Mouse (Mus musculus) kidney, embryonic 16.5 days (tissue): ENCODE measurements around the gene Grin2b. TPM values are rescaled to one million over a fixed set of nuclear protein-coding genes. Genes with fewer than 3 reads are reported as not detected.
A peak's percentile ranks its signal among the peaks of the same experiment; 100 is the strongest.
"Not testable (repeated sequence)": the region's sequence is repeated elsewhere in the genome, so short reads cannot be mapped to it uniquely, and the experiment has no call there.

Experiments used
- ATAC-seq: fragments of 200-750 bp; cut with Nextera tagmentation; 2 replicates; pipeline ENCODE4 v1.8.0; 2017; ENCODE audit warnings: moderate TSS enrichment; ENCODE audit not compliant: low FRiP score, low TSS enrichment
- H3K27ac ChIP-seq: fragments of 300-500 bp; sonication (generic); 2 replicates; pipeline ENCODE4 v1.5.1; 2014; ENCODE audit warnings: low read length
- H3K27me3 ChIP-seq: fragments of 300-500 bp; sonication (generic); 2 replicates; pipeline ENCODE4 v1.6.1; 2014; ENCODE audit warnings: low read length, control low read depth, mixed read lengths; ENCODE audit not compliant: insufficient read depth
- H3K36me3 ChIP-seq: fragments of 300-500 bp; sonication (generic); 2 replicates; pipeline ENCODE4 v1.6.1; 2014; ENCODE audit warnings: low read length, control low read depth, mixed read lengths; ENCODE audit not compliant: insufficient read depth
- H3K4me1 ChIP-seq: fragments of 300-500 bp; sonication (generic); 2 replicates; pipeline ENCODE4 v1.6.1; 2014; ENCODE audit warnings: low read length, control low read depth, mixed read lengths; ENCODE audit not compliant: insufficient read depth
- H3K4me2 ChIP-seq: fragments of 300-500 bp; sonication (generic); replicated peaks from 2 replicates; pipeline ENCODE4 v1.6.1; 2014; ENCODE audit warnings: low read depth, low read length
- H3K4me3 ChIP-seq: fragments of 300-500 bp; sonication (generic); 2 replicates; pipeline ENCODE4 v1.5.1; 2014; ENCODE audit warnings: mild to moderate bottlenecking, low read length
- H3K9ac ChIP-seq: fragments of 300-500 bp; sonication (generic); replicated peaks from 2 replicates; pipeline ENCODE4 v1.6.1; 2014; ENCODE audit warnings: low read length
- H3K9me3 ChIP-seq: fragments of 300-500 bp; sonication (generic); 2 replicates; pipeline ENCODE4 v1.6.1; 2016; ENCODE audit warnings: low read length, control low read depth
- WGBS: fragments of 180-500 bp; shearing (Covaris S2); extraction: QIAGEN DNeasy Blood & Tissue Kit; methylation state at CpG from one replicate; pipeline ENCODE4 v1.1.7; 2014; 5-methylcytosine and 5-hydroxymethylcytosine counted together
- polyA plus RNA-seq: library from polyadenylated mRNA; unstranded; fragments of >200 nt; fragmentation: Nextera tagmentation; extraction: Ambion mirVana; gene quantifications from 2 replicates; pipeline ENCODE4 v1.2.1, GENCODE M21; 2015

The Grin2b gene
- polyA plus RNA-seq, 1 experiment from 2014 or later, result 0.34 TPM

- no peaks in the 10 kb centered on the region for H3K27me3 ChIP-seq
- no peak overlapping the region for H3K4me2 ChIP-seq
- H3K9me3 ChIP-seq, result no peaks in the 10 kb centered on the region
- WGBS, result 67% methylated on average over 6 of the region's 7 CpGs
- H3K9ac ChIP-seq, result no peak overlapping the region
- no peak overlapping the region for H3K4me3 ChIP-seq
- H3K36me3 ChIP-seq, result no peaks in the 10 kb centered on the region
- H3K4me1 ChIP-seq, result no peaks in the 10 kb centered on the region
- H3K27ac ChIP-seq, result no peak overlapping the region
- no peak for ATAC-seq
Measured at GRCm38 (mm10) chr6:135748412-135749076, 424.8 kb downstream of the Grin2b start.

- 80% methylated on average over 2 of the region's 2 CpGs for WGBS
- Histone ChIP-seq H3K9me3 (no peaks in the 10 kb centered on the region), H3K36me3 (no peaks in the 10 kb centered on the region), H3K9ac (no peak overlapping the region), H3K27ac (no peak overlapping the region), H3K4me1 (no peaks in the 10 kb centered on the region), H3K27me3 (no peaks in the 10 kb centered on the region), H3K4me3 (no peak overlapping the region), H3K4me2 (no peak overlapping the region)
- ATAC-seq, result no peak
Measured at GRCm38 (mm10) chr6:135745606-135746005, 427.7 kb downstream of the Grin2b start.

DNA sequence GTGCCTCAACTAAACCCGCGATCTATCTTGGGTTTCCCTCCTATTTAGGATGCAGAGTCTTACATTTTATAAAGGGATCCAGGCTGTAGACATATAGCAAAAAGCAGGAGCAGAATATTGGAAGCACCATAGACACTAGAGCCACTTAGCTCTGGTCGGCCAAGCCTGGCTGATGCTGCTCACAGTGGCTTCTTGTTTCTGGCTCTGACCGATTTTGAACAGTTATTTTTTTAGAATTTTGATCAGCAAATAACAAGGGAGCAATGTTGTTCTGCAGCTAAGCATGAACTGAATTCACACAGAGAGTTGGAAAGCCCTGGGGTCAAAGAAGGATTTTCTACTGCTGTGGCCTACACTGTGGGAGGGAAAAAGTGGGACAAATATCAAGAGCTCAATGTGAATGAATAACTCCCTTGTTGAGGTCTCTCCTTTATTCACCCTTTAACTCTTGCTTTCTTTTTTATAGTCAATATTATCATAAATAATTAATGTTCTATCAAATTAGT is 439.0 kb downstream of the Grin2b start:
- 91% methylated on average over 4 of the region's 4 CpGs for WGBS
- H3K4me2 ChIP-seq, result no peak overlapping the region
- no peak overlapping the region for H3K9ac ChIP-seq
- no peaks in the 10 kb centered on the region for H3K4me1 ChIP-seq
- H3K27ac ChIP-seq, result no peak overlapping the region
- H3K27me3 ChIP-seq, result no peaks in the 10 kb centered on the region
- no peak overlapping the region for H3K4me3 ChIP-seq
- no peaks in the 10 kb centered on the region for H3K36me3 ChIP-seq
- ATAC-seq, result no peak
- H3K9me3 ChIP-seq, result peaks cover 20% of the 10 kb centered on the region

GRCm38 (mm10) chr6:135727106-135727505 is 446.2 kb downstream of the Grin2b start:
- Histone ChIP-seq H3K4me1 (no peaks in the 10 kb centered on the region), H3K9ac (no peak overlapping the region), H3K4me2 (no peak overlapping the region), H3K27me3 (no peaks in the 10 kb centered on the region), H3K9me3 (0 out of 2 replicates have a peak, but pooled peaks cover 4% of the 10 kb centered on the region), H3K36me3 (no peaks in the 10 kb centered on the region), H3K4me3 (no peak overlapping the region), H3K27ac (no peak overlapping the region)
- no peak for ATAC-seq
- 85% methylated on average over 5 of the region's 5 CpGs for WGBS

DNA sequence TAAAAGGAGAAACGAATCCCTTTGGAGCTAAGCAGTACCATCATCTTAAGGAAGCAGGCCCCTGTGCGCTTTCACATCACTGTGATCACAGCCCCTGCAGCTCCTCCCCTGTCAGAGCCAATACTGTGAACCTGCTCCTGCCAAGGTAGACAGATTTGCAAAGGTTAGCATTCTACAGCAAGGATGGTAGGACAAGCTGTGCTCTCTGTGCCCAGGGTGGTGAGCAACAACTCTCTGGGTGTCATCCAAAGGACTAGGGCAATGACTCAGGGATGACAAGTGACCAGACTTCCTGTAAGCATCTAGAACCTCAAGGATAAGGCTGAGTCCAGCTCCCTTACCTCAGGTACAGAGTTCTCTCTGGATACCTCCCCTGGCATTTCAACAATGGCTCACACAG is 451.6 kb downstream of the Grin2b start:
- Histone ChIP-seq H3K27me3 (no peaks in the 10 kb centered on the region), H3K36me3 (no peaks in the 10 kb centered on the region), H3K4me3 (no peak overlapping the region), H3K27ac (no peak overlapping the region), H3K4me2 (no peak overlapping the region), H3K4me1 (no peaks in the 10 kb centered on the region), H3K9me3 (no peaks in the 10 kb centered on the region), H3K9ac (no peak overlapping the region)
- ATAC-seq, result no peak
- WGBS, result 90% methylated on average over 2 of the region's 2 CpGs

DNA sequence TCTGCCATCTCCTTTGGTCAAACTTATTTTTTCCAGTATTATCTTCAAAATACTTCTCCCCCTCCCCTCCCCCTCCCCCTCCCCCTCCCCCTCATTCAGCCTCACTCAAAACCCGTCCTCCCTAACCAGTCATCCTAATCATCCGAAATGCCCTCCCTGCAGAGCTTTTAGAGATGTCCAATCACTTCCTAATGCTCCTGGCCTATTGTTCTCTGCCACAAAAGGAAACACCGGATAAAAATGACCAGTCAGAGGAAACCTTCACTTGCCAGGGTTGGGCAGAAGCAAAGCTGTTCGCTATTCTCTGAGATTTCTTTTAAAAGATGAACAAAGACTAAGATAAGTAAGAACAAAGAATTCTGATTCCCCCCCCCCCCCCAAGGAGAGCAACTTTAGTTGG is 458.4 kb downstream of the Grin2b start:
- H3K4me2 ChIP-seq, result no peak overlapping the region
- no peak overlapping the region for H3K9ac ChIP-seq
- no peak overlapping the region for H3K27ac ChIP-seq
- H3K4me1 ChIP-seq, result no peaks in the 10 kb centered on the region
- H3K9me3 ChIP-seq, result no peaks in the 10 kb centered on the region
- ATAC-seq, result no peak
- no peaks in the 10 kb centered on the region for H3K36me3 ChIP-seq
- no peaks in the 10 kb centered on the region for H3K27me3 ChIP-seq
- no peak overlapping the region for H3K4me3 ChIP-seq
- 78% methylated on average over 4 of the region's 4 CpGs for WGBS

DNA sequence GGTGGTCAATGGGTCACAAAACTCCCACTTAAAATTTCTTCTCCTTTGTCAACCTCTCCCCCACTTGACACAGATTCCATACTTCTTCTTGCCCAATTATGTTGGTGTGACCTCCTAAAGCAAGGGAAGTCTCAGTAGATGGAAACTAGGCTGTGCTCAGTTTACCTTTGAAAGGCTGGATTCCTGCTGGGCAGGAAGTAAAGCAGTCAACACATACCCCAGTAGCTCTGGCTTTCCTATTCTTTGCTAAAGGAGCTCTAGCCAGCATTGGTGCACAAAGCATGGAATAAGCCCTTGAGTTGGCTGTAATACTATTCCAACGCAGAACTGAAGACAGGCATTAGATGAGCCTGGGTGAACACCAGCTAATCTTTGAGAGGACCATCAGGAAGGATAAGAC is 459.1 kb downstream of the Grin2b start:
- Histone ChIP-seq H3K9me3 (no peaks in the 10 kb centered on the region), H3K36me3 (no peaks in the 10 kb centered on the region), H3K9ac (no peak overlapping the region), H3K27ac (no peak overlapping the region), H3K4me3 (no peak overlapping the region), H3K4me1 (no peaks in the 10 kb centered on the region), H3K27me3 (no peaks in the 10 kb centered on the region), H3K4me2 (no peak overlapping the region)
- no peak for ATAC-seq
- 68% methylated on average over 1 of the region's 1 CpGs for WGBS

DNA sequence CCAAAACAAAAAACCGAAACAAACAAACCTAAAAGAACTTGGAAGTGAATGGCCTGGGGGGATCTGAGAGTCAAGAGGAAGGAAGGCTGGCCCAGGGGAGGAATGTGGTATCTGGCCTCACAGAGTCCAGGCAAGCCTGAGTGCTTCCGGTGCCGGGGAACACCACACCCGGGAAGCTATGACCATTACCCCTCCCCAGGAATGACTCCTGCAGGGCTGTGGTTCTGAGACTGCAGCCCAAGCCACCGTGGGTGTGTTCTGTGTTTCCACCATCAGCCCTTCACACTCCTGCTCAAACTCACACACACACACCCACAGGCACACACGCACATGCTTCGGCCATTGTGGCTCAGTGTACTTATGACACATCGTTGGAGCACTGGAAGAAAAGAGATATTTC is 459.6 kb downstream of the Grin2b start:
- Histone ChIP-seq H3K4me1 (no peaks in the 10 kb centered on the region), H3K4me3 (no peak overlapping the region), H3K27me3 (no peaks in the 10 kb centered on the region), H3K9me3 (no peaks in the 10 kb centered on the region), H3K9ac (no peak overlapping the region), H3K27ac (no peak overlapping the region), H3K36me3 (no peaks in the 10 kb centered on the region), H3K4me2 (no peak overlapping the region)
- 71% methylated on average over 8 of the region's 8 CpGs for WGBS
- no peak for ATAC-seq

DNA sequence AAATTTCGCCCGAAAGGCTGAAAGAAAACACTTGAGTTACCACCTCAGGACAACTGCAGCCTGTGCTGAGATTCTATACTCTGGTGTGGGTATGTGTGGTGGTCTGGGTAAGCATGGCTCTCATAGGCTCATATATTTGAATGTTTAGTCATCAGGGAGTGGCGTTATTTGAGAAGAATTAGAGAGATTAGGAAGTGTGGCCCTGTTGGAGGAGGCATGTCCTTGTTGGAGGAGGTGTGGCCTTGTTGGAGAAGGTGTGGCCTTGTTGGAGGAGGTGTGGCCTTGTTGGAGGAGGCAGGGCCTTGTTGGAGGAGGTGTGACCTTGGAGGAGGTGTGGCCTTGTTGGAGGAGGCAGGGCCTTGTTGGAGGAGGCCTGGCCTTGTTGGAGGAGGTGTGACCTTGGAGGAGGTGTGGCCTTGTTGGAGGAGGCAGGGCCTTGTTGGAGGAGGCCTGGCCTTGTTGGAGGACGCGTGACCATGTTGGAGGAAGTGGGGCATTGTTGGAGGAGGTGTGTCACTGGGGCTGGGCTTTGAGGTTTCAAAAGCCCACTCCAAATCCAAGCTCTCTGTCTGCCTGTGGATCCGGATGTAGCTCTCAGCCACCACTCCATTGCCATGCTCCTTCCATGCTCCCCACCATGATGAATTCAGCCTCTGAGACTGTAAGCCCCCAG is 466.3 kb downstream of the Grin2b start:
- 78% methylated on average over 6 of the region's 6 CpGs for WGBS
- H3K27ac ChIP-seq, result not testable (repeated sequence)

GRCm38 (mm10) chr6:135703655-135704054 is 469.7 kb downstream of the Grin2b start:
- H3K27ac ChIP-seq, result no peak overlapping the region
- no peaks in the 10 kb centered on the region for H3K36me3 ChIP-seq
- peaks cover 8% of the 10 kb centered on the region; the same call in 1 of the 2 replicates for H3K4me1 ChIP-seq
- H3K27me3 ChIP-seq, result no peaks in the 10 kb centered on the region
- H3K9me3 ChIP-seq, result no peaks in the 10 kb centered on the region
- no peak overlapping the region for H3K9ac ChIP-seq
- ATAC-seq, result 0 out of 2 replicates have a peak, but pooled peaks have one; percentile 46
- WGBS, result 25% methylated on average over 2 of the region's 2 CpGs
- no peak overlapping the region for H3K4me2 ChIP-seq
- no peak overlapping the region for H3K4me3 ChIP-seq

More for the DNA sequence above, 466.3 kb downstream of the Grin2b start:
- H3K4me3 ChIP-seq, H3K9me3 ChIP-seq, ATAC-seq, H3K27me3 ChIP-seq, H3K9ac ChIP-seq, H3K36me3 ChIP-seq, H3K4me1 ChIP-seq, H3K4me2 ChIP-seq: not testable (repeated sequence)
